Mouse (Mus musculus) heart, embryonic 16.5 days (tissue): ENCODE results near the gene Stom. TPM values are rescaled to one million over a fixed set of nuclear protein-coding genes. Genes with fewer than 3 reads are reported as not detected.

Source experiments
- ATAC-seq: fragments of 200-750 bp; cut with Nextera tagmentation; replicated peaks from 2 replicates; pipeline ENCODE4 v1.8.0; 2017; ENCODE audit warnings: moderate number of reproducible peaks; ENCODE audit not compliant: insufficient read depth, low FRiP score; ENCODE audit errors: extremely low read depth
- H3K27ac ChIP-seq: fragments of 300-500 bp; sonication (generic); 2 replicates; pipeline ENCODE4 v1.5.1; 2014; ENCODE audit warnings: mild to moderate bottlenecking, low read length, control low read depth, moderate library complexity
- H3K27me3 ChIP-seq: fragments of 300-500 bp; sonication (generic); 2 replicates; pipeline ENCODE4 v1.6.1; 2014; ENCODE audit warnings: low read length, mixed read lengths; ENCODE audit not compliant: control insufficient read depth, insufficient read depth
- H3K36me3 ChIP-seq: fragments of 300-500 bp; sonication (generic); 2 replicates; pipeline ENCODE4 v1.6.1; 2014; ENCODE audit not compliant: control insufficient read depth, insufficient read depth
- H3K4me1 ChIP-seq: fragments of 300-500 bp; sonication (generic); 2 replicates; pipeline ENCODE4 v1.6.1; 2014; ENCODE audit warnings: low read length, mixed read lengths; ENCODE audit not compliant: control insufficient read depth, insufficient read depth
- H3K4me2 ChIP-seq: fragments of 300-500 bp; sonication (generic); 2 replicates; pipeline ENCODE4 v1.6.1; 2014; ENCODE audit warnings: low read depth, mild to moderate bottlenecking, control low read depth, low read length
- H3K4me3 ChIP-seq: fragments of 300-500 bp; sonication (generic); 2 replicates; pipeline ENCODE4 v1.5.1; 2014; ENCODE audit warnings: mild to moderate bottlenecking, control low read depth, low read length
- H3K9ac ChIP-seq: fragments of 300-500 bp; sonication (generic); 2 replicates; pipeline ENCODE4 v1.6.1; 2014; ENCODE audit warnings: low read length, control low read depth
- H3K9me3 ChIP-seq: fragments of 300-500 bp; sonication (generic); replicated peaks from 2 replicates; pipeline ENCODE4 v1.6.1; 2016; ENCODE audit warnings: low read length; ENCODE audit not compliant: control insufficient read depth
- WGBS: fragments of 180-500 bp; shearing (Covaris S2); extraction: QIAGEN DNeasy Blood & Tissue Kit; methylation state at CpG from one replicate; pipeline ENCODE4 v1.1.7; 2014; 5-methylcytosine and 5-hydroxymethylcytosine counted together
- polyA plus RNA-seq: library from polyadenylated mRNA; unstranded; fragments of >200 nt; fragmentation: Nextera tagmentation; extraction: Ambion mirVana; gene quantifications from 2 replicates; pipeline ENCODE4 v1.2.1, GENCODE M21; 2015

The Stom gene
- polyA plus RNA-seq, 1 experiment from 2014 or later, result 61.1 TPM

- 31% methylated on average over 8 of the region's 8 CpGs for WGBS
Measured at GRCm38 (mm10) chr2:35265296-35265695, 71.5 kb downstream of the Stom start.

GRCm38 (mm10) chr2:35264095-35264494 lies 72.7 kb downstream of the Stom start:
- ATAC-seq, result no peak
- Histone ChIP-seq H3K4me3 (no peak overlapping the region), H3K36me3 (no peaks in the 10 kb centered on the region), H3K9me3 (no peaks in the 10 kb centered on the region), H3K27me3 (no peaks in the 10 kb centered on the region), H3K27ac (no peak overlapping the region), H3K4me2 (no peak overlapping the region), H3K4me1 (peaks cover 62% of the 10 kb centered on the region), H3K9ac (no peak overlapping the region)
- WGBS, result 65% methylated on average over 1 of the region's 1 CpGs

More at GRCm38 (mm10) chr2:35265296-35265695, 71.5 kb downstream of the Stom start:
- no peaks in the 10 kb centered on the region for H3K9me3 ChIP-seq
- peaks cover 64% of the 10 kb centered on the region for H3K4me1 ChIP-seq
- peak overlapping the region; percentile 36; the same call in 1 of the 2 replicates for H3K4me2 ChIP-seq
- peak overlapping the region; percentile 17; the same call in 1 of the 2 replicates for H3K4me3 ChIP-seq
- H3K9ac ChIP-seq, result peak overlapping the region; percentile 53
- no peaks in the 10 kb centered on the region for H3K27me3 ChIP-seq
- peak overlapping the region; percentile 61 for H3K27ac ChIP-seq
- peak; percentile 50; the same call in 1 of the 2 replicates for ATAC-seq
- H3K36me3 ChIP-seq, result no peaks in the 10 kb centered on the region

Other genes starting within 250 kb of the Stom start
- 0.10 and 0.42 TPM in 2 replicates for gene AI182371, start 235.4 kb downstream of the Stom start, polyA plus RNA-seq
- gene Cntrl, start 227.5 kb downstream of the Stom start, polyA plus RNA-seq, result 19.7 and 21.3 TPM in 2 replicates
- gene Rab14, start 135.9 kb downstream of the Stom start, polyA plus RNA-seq, result 256 and 284 TPM in 2 replicates
- 348 and 376 TPM in 2 replicates for gene Gsn, start 80.6 kb downstream of the Stom start, polyA plus RNA-seq
- not detected in 2 replicates for gene 4930568D16Rik, start 30.8 kb upstream of the Stom start, polyA plus RNA-seq
- gene 4930402F06Rik, start 60.2 kb upstream of the Stom start, polyA plus RNA-seq, result not detected in 2 replicates
- gene Ggta1, start 126.3 kb upstream of the Stom start, polyA plus RNA-seq, result 28.6 and 30.9 TPM in 2 replicates
- gene Dab2ip, start 221.3 kb upstream of the Stom start, polyA plus RNA-seq, result 27.1 and 32.9 TPM in 2 replicates